Mouse (Mus musculus) left cerebral cortex, adult 9 months (tissue): ENCODE measurements around the gene Chd6.

Experiments used
- DNase-seq, 2 experiments: peaks; one replicate each; pipeline ENCODE4 v3.0.0; 2022; ENCODE audit warnings: low spot score in 2 of 2

Gene Chd6

GRCm38 (mm10) chr2:160931378-160931777 is 177.5 kb downstream of the Chd6 start:
- DNase-seq: no peak

GRCm38 (mm10) chr2:160925203-160925602 is 183.7 kb downstream of the Chd6 start:
- no peak for DNase-seq

- no peak for DNase-seq
Observed at GRCm38 (mm10) chr2:160921285-160921684, 187.6 kb downstream of the Chd6 start.

GRCm38 (mm10) chr2:160918930-160919215 is 190.0 kb downstream of the Chd6 start:
- DNase-seq: no peak

GRCm38 (mm10) chr2:160918154-160918929 is 190.5 kb downstream of the Chd6 start:
- DNase-seq: no peak

GRCm38 (mm10) chr2:160917313-160917712 is 191.6 kb downstream of the Chd6 start:
- no peak for DNase-seq

- DNase-seq: no peak
Observed at GRCm38 (mm10) chr2:160916714-160917113, 192.2 kb downstream of the Chd6 start.

GRCm38 (mm10) chr2:160915821-160916610 is 192.9 kb downstream of the Chd6 start:
- DNase-seq: no peak

- DNase-seq: no peak
Observed at GRCm38 (mm10) chr2:160914656-160915055, 194.2 kb downstream of the Chd6 start.

- no peak for DNase-seq
Observed at GRCm38 (mm10) chr2:160912231-160912671, 196.6 kb downstream of the Chd6 start, which contains the start of gene Emilin3. Gene Emilin3 (minus strand): TSS chr2:160912328.

- no peak for DNase-seq
Observed at GRCm38 (mm10) chr2:160911558-160912201, 197.2 kb downstream of the Chd6 start.

GRCm38 (mm10) chr2:160910633-160911032 is 198.2 kb downstream of the Chd6 start:
- no peak for DNase-seq

- no peak for DNase-seq
Observed at GRCm38 (mm10) chr2:160908607-160909006, 200.3 kb downstream of the Chd6 start.

- no peak for DNase-seq
Observed at GRCm38 (mm10) chr2:160906101-160906500, 202.8 kb downstream of the Chd6 start.

- no peak for DNase-seq
Observed at GRCm38 (mm10) chr2:160905301-160905700, 203.6 kb downstream of the Chd6 start.

- DNase-seq: no peak
Observed at GRCm38 (mm10) chr2:160901656-160902412, 207.0 kb downstream of the Chd6 start.
